Mouse (Mus musculus): ENCODE data around the gene Pde1b.

GRCm38 (mm10) chr15:103509317-103509716 lies 6.5 kb downstream of the Pde1b start:
- no peak for TF ChIP-seq EP300 (IDR thresholded peaks at IDR 0.05; ENCODE audit: insufficient read depth, low read depth, low read length)
- TF ChIP-seq CTCF (IDR thresholded peaks at IDR 0.05): no peak
